Mouse (Mus musculus): ENCODE data around the gene L3mbtl2.
"Not testable (repeated sequence)": the region's sequence is repeated elsewhere in the genome, so short reads cannot be mapped to it uniquely, and the experiment has no call there.

L3mbtl2 gene

GRCm38 (mm10) chr15:81663697-81664561 lies at the start of gene L3mbtl2:
TSS of gene L3mbtl2 (plus strand) at chr15:81663889.
- DNase-seq (ENCODE audit: low spot score), result peak; percentile 93

GRCm38 (mm10) chr15:81649516-81650455 lies 13.9 kb upstream of the L3mbtl2 start:
- no peak for DNase-seq (ENCODE audit: low spot score)

GRCm38 (mm10) chr15:81650636-81651035 lies 13.1 kb upstream of the L3mbtl2 start:
- no peak for DNase-seq (ENCODE audit: low spot score)

GRCm38 (mm10) chr15:81661701-81662100 lies 2.0 kb upstream of the L3mbtl2 start:
- no peak for DNase-seq (ENCODE audit: low spot score)

- no peak for DNase-seq (ENCODE audit: low spot score)
Observed at GRCm38 (mm10) chr15:81663281-81663680, 408 bp upstream of the L3mbtl2 start.

- DNase-seq (ENCODE audit: low spot score), result no peak
Observed at GRCm38 (mm10) chr15:81666957-81667356, 3.3 kb downstream of the L3mbtl2 start.

- no peak for DNase-seq (ENCODE audit: low spot score)
Observed at GRCm38 (mm10) chr15:81670231-81670640, 6.5 kb downstream of the L3mbtl2 start.

- no peak for DNase-seq (ENCODE audit: low spot score)
Observed at GRCm38 (mm10) chr15:81676637-81677036, 12.9 kb downstream of the L3mbtl2 start.

- no peak for DNase-seq (ENCODE audit: low spot score)
Observed at GRCm38 (mm10) chr15:81680301-81680805, 16.7 kb downstream of the L3mbtl2 start.

GRCm38 (mm10) chr15:81693366-81693966 lies 29.8 kb downstream of the L3mbtl2 start:
- no peak for DNase-seq (ENCODE audit: low spot score)

- DNase-seq (ENCODE audit: low spot score), result peak; percentile 86
Observed at GRCm38 (mm10) chr15:81693967-81694881, 30.5 kb downstream of the L3mbtl2 start.

GRCm38 (mm10) chr15:81694891-81695290 lies 31.2 kb downstream of the L3mbtl2 start:
- no peak for DNase-seq (ENCODE audit: low spot score)

GRCm38 (mm10) chr15:81697175-81697574 lies 33.5 kb downstream of the L3mbtl2 start, which contains the start of gene Chadl:
TSS of gene Chadl (minus strand) at chr15:81697287.
- DNase-seq (ENCODE audit: low spot score), result no peak

- peak; percentile 28 for DNase-seq (ENCODE audit: low spot score)
Observed at GRCm38 (mm10) chr15:81697847-81698246, 34.2 kb downstream of the L3mbtl2 start.

GRCm38 (mm10) chr15:81698532-81698931 lies 34.8 kb downstream of the L3mbtl2 start:
- DNase-seq (ENCODE audit: low spot score), result no peak

- no peak for DNase-seq (ENCODE audit: low spot score)
Observed at GRCm38 (mm10) chr15:81700161-81700560, 36.5 kb downstream of the L3mbtl2 start.

- no peak for DNase-seq (ENCODE audit: low spot score)
Observed at GRCm38 (mm10) chr15:81700601-81701000, 36.9 kb downstream of the L3mbtl2 start.

GRCm38 (mm10) chr15:81701350-81701749 lies 37.7 kb downstream of the L3mbtl2 start:
- DNase-seq (ENCODE audit: low spot score), result not testable (repeated sequence)

GRCm38 (mm10) chr15:81702306-81703093 lies 38.8 kb downstream of the L3mbtl2 start:
- no peak for DNase-seq (ENCODE audit: low spot score)

- no peak for DNase-seq (ENCODE audit: low spot score)
Observed at GRCm38 (mm10) chr15:81703094-81703489, 39.4 kb downstream of the L3mbtl2 start.
